Mouse (Mus musculus): ENCODE data around the gene Cldn10.

Gene Cldn10

GRCm38 (mm10) chr14:118829331-118830095 lies 41.8 kb downstream of the Cldn10 start:
- no peak for DNase-seq

- DNase-seq, result no peak
Measured at GRCm38 (mm10) chr14:118831597-118831996, 43.9 kb downstream of the Cldn10 start.

- DNase-seq, result no peak
Measured at GRCm38 (mm10) chr14:118833241-118833640, 45.5 kb downstream of the Cldn10 start.

- no peak for DNase-seq
Measured at GRCm38 (mm10) chr14:118834313-118834712, 46.6 kb downstream of the Cldn10 start.

- no peak for DNase-seq
Measured at GRCm38 (mm10) chr14:118836145-118836544, 48.4 kb downstream of the Cldn10 start.

- DNase-seq, result no peak
Measured at GRCm38 (mm10) chr14:118836754-118837153, 49.0 kb downstream of the Cldn10 start.

- no peak for DNase-seq
Measured at GRCm38 (mm10) chr14:118838556-118839120, 50.9 kb downstream of the Cldn10 start.

- no peak for DNase-seq
Measured at GRCm38 (mm10) chr14:118839416-118839815, 51.7 kb downstream of the Cldn10 start.

- DNase-seq, result no peak
Measured at GRCm38 (mm10) chr14:118840027-118840426, 52.3 kb downstream of the Cldn10 start.

- DNase-seq, result no peak
Measured at GRCm38 (mm10) chr14:118842353-118842752, 54.6 kb downstream of the Cldn10 start.

GRCm38 (mm10) chr14:118846834-118847233 lies 59.1 kb downstream of the Cldn10 start:
- DNase-seq, result no peak

GRCm38 (mm10) chr14:118848171-118848570 lies 60.5 kb downstream of the Cldn10 start:
- peak; percentile 41 for DNase-seq

GRCm38 (mm10) chr14:118850011-118850695 lies 62.4 kb downstream of the Cldn10 start:
- peak; percentile 22 for DNase-seq

GRCm38 (mm10) chr14:118850696-118851035 lies 63.0 kb downstream of the Cldn10 start:
- no peak for DNase-seq

GRCm38 (mm10) chr14:118851496-118852107 lies 63.9 kb downstream of the Cldn10 start:
- DNase-seq, result no peak

GRCm38 (mm10) chr14:118854371-118855114 lies 66.8 kb downstream of the Cldn10 start:
- DNase-seq, result peak; percentile 54

GRCm38 (mm10) chr14:118855141-118855800 lies 67.6 kb downstream of the Cldn10 start:
- DNase-seq, result no peak

- DNase-seq, result no peak
Measured at GRCm38 (mm10) chr14:118856563-118856962, 68.9 kb downstream of the Cldn10 start.

GRCm38 (mm10) chr14:118858318-118858717 lies 70.6 kb downstream of the Cldn10 start:
- DNase-seq, result no peak

- no peak for DNase-seq
Measured at GRCm38 (mm10) chr14:118862253-118862652, 74.5 kb downstream of the Cldn10 start.

GRCm38 (mm10) chr14:118864905-118865304 lies 77.2 kb downstream of the Cldn10 start:
- no peak for DNase-seq

Data from lung, postnatal 10 days (tissue).